Mouse (Mus musculus) macrophage (primary cell): ENCODE measurements around the gene Nfia. TPM values are rescaled to one million over a fixed set of nuclear protein-coding genes. Genes with fewer than 3 reads are reported as not detected.

Source experiments
- H3K27ac ChIP-seq: fragments of 350-480 bp; formaldehyde crosslinking; 2 replicates; pipeline ENCODE4 v1.9.0; 2021
- H3K36me3 ChIP-seq: fragments of 350-480 bp; formaldehyde crosslinking; 2 replicates; pipeline ENCODE4 v1.9.0; 2021; ENCODE audit errors: inconsistent target
- H3K4me3 ChIP-seq: fragments of 350-480 bp; formaldehyde crosslinking; 2 replicates; pipeline ENCODE4 v1.9.0; 2021; ENCODE audit errors: inconsistent target
- H3K79me2 ChIP-seq: fragments of 350-480 bp; formaldehyde crosslinking; 2 replicates; pipeline ENCODE4 v1.9.0; 2021; ENCODE audit errors: inconsistent target
- WGBS: methylation state at CpG from one replicate; pipeline ENCODE4 v1.1.7; 2026; ENCODE audit warnings: inconsistent platforms; ENCODE audit not compliant: missing documents; 5-methylcytosine and 5-hydroxymethylcytosine counted together
- polyA plus RNA-seq: library from polyadenylated mRNA; stranded (reverse); fragments of 250-400 nt; gene quantifications from 3 replicates; pipeline ENCODE4 v1.2.4, GENCODE M21; 2018; ENCODE audit warnings: inconsistent platforms

The Nfia gene
- polyA plus RNA-seq, 1 experiment from 2014 or later: 2.4 TPM

DNA sequence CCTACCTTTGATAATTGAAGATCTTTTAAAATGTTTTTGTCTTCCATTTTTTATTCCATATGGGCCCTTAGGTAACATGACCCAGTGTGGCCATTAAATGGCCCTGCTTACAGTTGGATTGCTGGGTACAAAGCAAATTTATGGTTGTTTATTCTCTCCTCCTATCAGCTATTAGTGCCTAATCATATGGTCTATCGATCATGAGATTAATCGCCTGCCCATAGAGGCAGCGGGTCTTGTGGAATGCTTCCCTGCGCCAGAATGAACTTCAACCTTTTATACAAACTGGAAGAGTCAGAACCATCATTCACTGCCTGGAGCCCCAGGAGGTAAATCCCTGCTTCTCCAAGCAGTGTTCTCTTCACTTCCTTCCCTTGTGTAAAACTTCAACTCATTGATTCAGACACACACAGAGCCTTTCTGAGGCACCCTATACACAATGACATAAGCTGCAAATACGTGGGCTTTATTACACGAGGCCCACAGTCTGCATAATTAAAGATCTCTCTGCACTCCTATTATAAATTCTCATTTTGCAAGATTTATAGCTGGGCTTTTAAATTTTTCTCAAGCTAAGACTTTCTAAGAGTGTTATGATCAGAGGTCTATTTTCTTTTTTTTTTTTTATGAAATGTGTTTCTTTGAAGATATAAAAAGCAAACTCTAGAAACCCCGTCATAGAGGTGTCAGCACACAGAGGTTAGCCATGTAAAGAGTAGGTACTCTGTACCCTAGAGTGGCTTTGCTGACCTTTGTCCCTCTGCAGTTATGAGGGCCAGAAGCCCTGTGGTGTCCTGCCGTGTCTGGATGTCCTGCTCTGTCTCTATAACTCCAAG lies 67.9 kb downstream of the Nfia start:
- WGBS: 95% methylated on average over 8 of the region's 8 CpGs
- H3K36me3 ChIP-seq: no peaks in the 10 kb centered on the region
- no peak overlapping the region for H3K4me3 ChIP-seq
- H3K79me2 ChIP-seq: no peaks in the 10 kb centered on the region
- no peak overlapping the region for H3K27ac ChIP-seq

DNA sequence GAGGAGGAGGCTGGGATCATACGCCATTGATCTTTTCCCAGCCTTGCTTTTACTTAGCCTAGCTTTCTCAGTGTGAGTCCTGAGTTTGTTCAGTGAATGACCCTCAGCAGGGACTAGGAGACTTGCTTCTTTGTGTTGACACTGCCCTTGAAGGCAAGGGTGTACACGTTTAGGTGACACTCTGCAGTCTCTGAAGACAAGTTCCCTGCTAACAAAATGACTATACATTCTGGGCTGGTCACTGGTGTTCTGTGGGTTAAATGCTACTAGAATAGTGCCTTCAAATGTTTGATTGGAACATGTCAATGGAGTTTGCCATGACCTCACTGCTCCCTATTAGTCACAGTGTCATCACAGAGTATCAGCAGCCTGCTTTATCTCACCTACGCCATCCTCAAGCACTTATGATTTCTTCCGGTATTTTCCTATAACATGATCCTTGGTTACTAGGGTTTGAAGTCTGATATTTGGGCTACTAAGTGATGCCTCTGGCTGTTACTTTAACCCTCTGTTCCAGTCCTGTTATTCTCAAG lies 68.6 kb downstream of the Nfia start:
- Histone ChIP-seq H3K4me3 (no peak overlapping the region), H3K27ac (no peak overlapping the region), H3K36me3 (no peaks in the 10 kb centered on the region), H3K79me2 (no peaks in the 10 kb centered on the region)
- 96% methylated on average over 4 of the region's 4 CpGs for WGBS

DNA sequence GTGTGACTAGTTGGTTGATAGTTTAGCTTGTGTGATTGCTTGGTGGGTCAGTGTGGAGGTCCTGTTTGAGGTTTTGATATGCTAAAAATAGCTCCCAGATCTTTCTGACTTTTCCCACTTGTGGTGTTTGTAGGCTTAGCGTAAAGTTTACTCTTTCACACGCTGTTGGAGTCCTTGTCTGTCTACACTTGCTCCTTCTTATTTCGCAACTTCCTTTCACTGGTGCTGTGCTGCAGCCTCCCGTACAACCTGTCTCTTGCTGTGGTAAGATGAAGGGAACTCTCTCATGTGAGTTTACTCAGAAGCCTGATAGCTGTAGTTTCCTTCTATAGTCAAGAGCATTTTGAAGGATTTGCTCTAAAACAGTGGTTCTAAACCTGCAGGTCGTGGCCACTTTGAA lies 69.2 kb downstream of the Nfia start:
- Histone ChIP-seq H3K27ac (no peak overlapping the region), H3K36me3 (no peaks in the 10 kb centered on the region), H3K4me3 (no peak overlapping the region), H3K79me2 (no peaks in the 10 kb centered on the region)
- WGBS: 23% methylated on average over 5 of the region's 5 CpGs

- H3K27ac ChIP-seq: no peak overlapping the region
- H3K4me3 ChIP-seq: no peak overlapping the region
- 91% methylated on average over 15 of the region's 15 CpGs for WGBS
- H3K79me2 ChIP-seq: no peaks in the 10 kb centered on the region
- no peaks in the 10 kb centered on the region for H3K36me3 ChIP-seq
These were observed 71.6 kb downstream of the Nfia start for GRCm38 (mm10) chr4:97843981-97844690.

GRCm38 (mm10) chr4:97844899-97845298 lies 72.4 kb downstream of the Nfia start:
- H3K27ac ChIP-seq: no peak overlapping the region
- H3K36me3 ChIP-seq: no peaks in the 10 kb centered on the region
- 5% methylated on average over 5 of the region's 6 CpGs for WGBS
- H3K4me3 ChIP-seq: no peak overlapping the region
- H3K79me2 ChIP-seq: no peaks in the 10 kb centered on the region

- H3K4me3 ChIP-seq: no peak overlapping the region
- H3K79me2 ChIP-seq: no peaks in the 10 kb centered on the region
- H3K36me3 ChIP-seq: no peaks in the 10 kb centered on the region
- H3K27ac ChIP-seq: no peak overlapping the region
- 96% methylated on average over 5 of the region's 5 CpGs for WGBS
These were observed 75.1 kb downstream of the Nfia start for GRCm38 (mm10) chr4:97847653-97848052.

- Histone ChIP-seq H3K27ac (no peak overlapping the region), H3K36me3 (no peaks in the 10 kb centered on the region), H3K4me3 (no peak overlapping the region), H3K79me2 (no peaks in the 10 kb centered on the region)
- WGBS: 98% methylated on average over 3 of the region's 3 CpGs
These were observed 78.5 kb downstream of the Nfia start for GRCm38 (mm10) chr4:97850991-97851390.

GRCm38 (mm10) chr4:97851698-97852097 lies 79.2 kb downstream of the Nfia start:
- no peaks in the 10 kb centered on the region for H3K36me3 ChIP-seq
- WGBS: 95% methylated on average over 5 of the region's 5 CpGs
- no peak overlapping the region for H3K27ac ChIP-seq

GRCm38 (mm10) chr4:97852626-97853025 lies 80.1 kb downstream of the Nfia start:
- WGBS: 93% methylated on average over 2 of the region's 2 CpGs
- Histone ChIP-seq H3K36me3 (no peaks in the 10 kb centered on the region), H3K27ac (no peak overlapping the region), H3K79me2 (no peaks in the 10 kb centered on the region), H3K4me3 (no peak overlapping the region)

More at GRCm38 (mm10) chr4:97851698-97852097, 79.2 kb downstream of the Nfia start:
- Histone ChIP-seq H3K79me2 (no peaks in the 10 kb centered on the region), H3K4me3 (no peak overlapping the region)

- WGBS: 85% methylated on average over 4 of the region's 4 CpGs
- Histone ChIP-seq H3K4me3 (no peak overlapping the region), H3K79me2 (no peaks in the 10 kb centered on the region), H3K36me3 (no peaks in the 10 kb centered on the region), H3K27ac (no peak overlapping the region)
These were observed 82.2 kb downstream of the Nfia start for GRCm38 (mm10) chr4:97854779-97855178.

- Histone ChIP-seq H3K4me3 (no peak overlapping the region), H3K27ac (no peak overlapping the region), H3K79me2 (no peaks in the 10 kb centered on the region), H3K36me3 (no peaks in the 10 kb centered on the region)
- WGBS: 98% methylated on average over 8 of the region's 8 CpGs
These were observed 83.3 kb downstream of the Nfia start for GRCm38 (mm10) chr4:97855712-97856420.

- no peaks in the 10 kb centered on the region for H3K36me3 ChIP-seq
- H3K4me3 ChIP-seq: no peak overlapping the region
- no peaks in the 10 kb centered on the region for H3K79me2 ChIP-seq
- WGBS: 100% methylated on average over 2 of the region's 2 CpGs
- H3K27ac ChIP-seq: no peak overlapping the region
These were observed 85.0 kb downstream of the Nfia start for GRCm38 (mm10) chr4:97857549-97857948.

DNA sequence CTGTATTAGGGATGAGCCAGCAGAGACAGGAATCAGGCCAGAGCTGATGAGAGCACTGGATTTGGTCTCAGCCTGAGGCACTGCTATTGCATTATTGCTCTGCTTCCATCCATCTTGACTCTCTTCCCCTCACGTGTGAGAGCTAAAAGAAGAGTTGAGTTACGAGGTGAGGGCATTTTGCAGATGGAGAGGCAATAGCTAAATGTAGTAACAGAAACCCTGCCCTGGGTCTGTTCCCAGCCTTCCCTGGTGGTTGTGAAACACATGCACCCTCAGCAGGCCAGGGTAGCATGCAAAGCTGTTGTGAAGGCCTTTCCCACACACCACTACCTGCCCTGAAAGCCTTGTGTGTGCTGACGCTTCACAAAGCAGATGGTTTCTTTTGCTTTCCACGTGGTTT lies 86.9 kb downstream of the Nfia start:
- 73% methylated on average over 4 of the region's 4 CpGs for WGBS

GRCm38 (mm10) chr4:97860376-97860775 lies 87.8 kb downstream of the Nfia start:
- WGBS: 92% methylated on average over 3 of the region's 3 CpGs
- Histone ChIP-seq H3K79me2 (no peaks in the 10 kb centered on the region), H3K4me3 (no peak overlapping the region), H3K27ac (no peak overlapping the region), H3K36me3 (no peaks in the 10 kb centered on the region)

More for the DNA sequence above, 86.9 kb downstream of the Nfia start:
- no peak overlapping the region for H3K4me3 ChIP-seq
- H3K36me3 ChIP-seq: no peaks in the 10 kb centered on the region
- no peaks in the 10 kb centered on the region for H3K79me2 ChIP-seq
- H3K27ac ChIP-seq: no peak overlapping the region
